Mouse (Mus musculus) heart, adult 8-10 months (tissue): Measurements from ENCODE around the gene Ly86. TPM values are rescaled to one million over a fixed set of nuclear protein-coding genes. Genes with fewer than 3 reads are reported as not detected.
A peak's percentile ranks its signal among the peaks of the same experiment; 100 is the strongest.

Experiments
- DNase-seq: peaks from one replicate; pipeline ENCODE4 v3.0.0; 2022; ENCODE audit warnings: low spot score
- total RNA-seq, 4 experiments: library from RNA; stranded (reverse); gene quantifications; 2 replicates each; pipeline ENCODE4 v1.2.4; 2022

Gene Ly86
- total RNA-seq = 1 to 10 TPM; 1.2 to 1.7 (median 1.4) TPM

DNA sequence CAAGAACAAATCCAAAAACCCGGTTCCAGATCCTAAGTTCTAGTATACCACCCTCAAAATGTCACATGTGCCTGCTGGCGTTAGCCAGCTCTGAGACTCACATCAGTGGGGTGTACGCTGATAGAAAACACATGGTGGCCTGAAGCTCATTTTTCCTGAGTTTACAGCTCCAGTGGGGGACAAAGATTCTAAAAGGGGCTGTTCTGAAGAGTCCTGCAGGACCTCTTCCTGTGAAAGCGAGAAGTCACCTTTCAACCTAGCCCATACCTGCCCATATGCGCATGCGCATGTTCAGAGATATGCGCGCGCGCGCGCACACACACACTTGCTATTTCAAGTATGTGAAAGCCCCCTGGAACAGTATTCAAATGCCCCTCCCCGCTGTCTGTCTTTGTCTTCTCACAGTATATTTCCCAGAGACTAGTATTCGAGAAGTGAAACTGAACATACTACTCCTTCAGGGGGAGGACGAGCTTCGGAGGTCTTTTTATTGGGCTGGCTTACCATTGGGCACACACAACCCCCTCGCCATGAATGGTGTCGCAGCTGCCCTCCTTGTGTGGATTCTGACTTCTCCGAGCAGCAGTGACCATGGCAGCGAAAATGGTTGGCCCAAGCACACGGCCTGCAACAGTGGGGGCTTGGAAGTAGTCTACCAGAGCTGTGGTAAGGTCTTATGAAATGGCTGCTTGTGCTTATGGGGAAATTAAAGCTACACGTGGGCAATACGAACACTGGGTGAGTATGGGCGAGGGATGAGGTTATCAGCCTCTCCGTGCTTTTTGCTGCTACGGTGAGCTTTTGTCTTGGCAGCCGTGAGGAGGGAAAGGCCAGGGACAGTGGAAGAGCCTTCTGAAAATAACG lies at the start of gene Ly86:
Gene Ly86, plus strand, starts transcription at position 300 of the 864 bp plus-strand sequence.
- DNase-seq = no peak

DNA sequence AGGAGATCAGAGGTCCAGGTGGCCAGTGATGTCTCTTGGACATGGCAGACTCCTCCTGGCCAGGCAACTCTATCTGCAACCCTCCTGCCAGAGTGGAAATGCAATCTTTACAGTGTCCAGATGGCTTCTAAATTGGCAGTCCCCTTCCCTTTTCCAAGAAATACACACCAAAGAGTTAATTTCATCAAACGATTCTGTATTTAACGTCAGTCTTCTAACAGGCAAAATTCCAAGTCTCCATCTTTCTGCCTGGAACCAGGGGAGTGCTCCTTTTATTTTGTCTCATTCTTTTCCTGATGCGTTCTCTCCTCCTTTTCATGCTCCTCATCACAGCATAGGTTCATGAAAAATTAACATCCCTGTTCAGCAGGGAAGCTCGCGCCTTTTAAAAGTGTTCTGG lies 47.1 kb upstream of the Ly86 start:
- no peak for DNase-seq

DNA sequence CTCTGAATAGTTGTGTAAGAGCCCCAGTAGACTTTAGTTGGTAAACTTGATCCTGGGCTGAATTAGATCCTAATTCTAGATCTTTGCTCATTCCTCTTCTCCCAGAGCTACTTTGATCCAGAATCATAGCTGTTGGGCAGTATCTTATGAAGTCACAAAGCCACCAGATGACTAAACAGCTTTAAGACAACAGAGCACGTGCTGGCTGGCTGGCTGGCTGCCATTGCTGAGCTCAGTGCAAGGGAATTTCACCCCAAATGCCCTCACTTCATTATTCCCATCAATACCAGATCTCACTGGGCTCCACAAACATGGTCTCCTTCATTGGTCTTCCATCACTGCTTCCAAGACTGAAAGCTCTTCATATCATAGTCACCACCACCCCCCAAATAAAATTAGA lies 46.2 kb upstream of the Ly86 start:
- DNase-seq = no peak

DNA sequence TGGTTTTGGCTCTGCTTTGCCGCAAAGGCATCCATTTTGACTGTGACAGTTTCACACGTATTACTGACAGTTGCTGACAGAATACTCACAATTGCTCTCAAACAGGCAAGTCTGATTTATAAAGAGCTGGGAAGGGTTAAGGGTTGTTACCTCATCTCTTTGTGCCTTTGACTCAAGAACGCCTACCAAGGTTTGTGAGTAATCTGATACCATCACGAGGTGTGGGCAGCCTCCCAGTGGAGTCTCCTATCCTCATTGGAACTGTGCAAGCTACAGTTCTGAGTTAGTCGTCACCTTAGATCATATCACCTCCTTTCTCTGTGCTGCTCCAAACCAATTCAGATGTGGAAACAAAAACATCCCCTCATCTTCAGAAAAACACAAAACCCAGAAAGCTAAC lies 42.1 kb upstream of the Ly86 start:
- no peak for DNase-seq

DNA sequence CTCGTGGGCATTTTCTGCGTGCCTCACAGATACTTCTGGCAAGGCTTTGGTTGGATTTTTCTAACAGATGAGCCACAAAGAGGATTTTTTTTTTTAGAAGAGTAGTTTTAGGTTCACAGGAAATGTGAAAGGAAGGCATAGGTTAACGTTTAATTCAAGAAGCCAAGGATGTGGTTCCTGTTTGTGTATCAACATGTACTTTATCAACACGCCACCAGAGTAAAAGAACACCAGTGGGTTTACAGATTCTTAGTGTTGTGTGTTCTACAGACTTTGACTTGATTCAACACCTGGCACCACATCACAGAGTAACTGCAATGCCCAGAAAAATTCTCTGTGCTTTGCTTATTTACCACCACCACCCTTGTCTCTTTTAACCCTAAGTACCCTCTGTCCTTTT lies 37.0 kb upstream of the Ly86 start:
- no peak for DNase-seq

DNA sequence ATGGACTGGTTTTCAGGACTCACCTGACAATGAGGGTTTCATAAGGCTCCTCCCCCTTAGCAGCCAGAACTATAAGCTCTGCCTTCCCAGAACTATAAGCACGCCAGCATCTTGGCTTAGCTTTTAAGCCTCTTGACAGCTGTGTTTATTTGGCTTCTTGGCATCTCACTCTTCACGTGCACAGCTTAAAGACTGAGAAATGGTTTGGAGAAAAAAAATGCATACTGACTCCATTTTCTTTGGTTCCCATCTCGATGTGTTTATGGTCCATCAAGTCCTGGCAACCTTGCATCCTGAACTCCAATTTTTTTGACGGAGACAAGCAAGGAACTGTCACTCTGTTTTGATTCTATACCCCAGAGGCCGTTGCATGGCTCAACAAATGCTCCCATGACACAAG lies 35.7 kb upstream of the Ly86 start:
- DNase-seq = no peak

DNA sequence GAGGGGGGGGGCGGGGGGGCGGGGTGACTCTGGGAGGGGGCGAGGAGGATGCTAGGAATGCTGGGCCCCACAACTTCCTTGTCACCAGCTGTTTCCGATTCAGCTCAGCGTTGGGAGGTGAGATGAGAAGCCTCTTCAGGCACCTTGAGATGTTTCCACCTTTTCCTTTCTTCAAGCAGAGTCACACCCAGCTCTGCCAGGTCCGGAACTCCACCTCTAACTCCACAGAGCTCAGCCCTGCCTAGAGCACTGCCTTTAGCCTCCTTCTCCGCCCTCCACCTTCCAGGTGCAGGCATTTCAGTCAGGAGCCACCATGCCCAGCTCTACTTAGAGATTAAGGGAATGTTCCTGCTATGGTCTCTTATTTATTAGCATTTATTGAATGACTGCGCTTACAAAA lies 34.7 kb upstream of the Ly86 start:
- no peak for DNase-seq

DNA sequence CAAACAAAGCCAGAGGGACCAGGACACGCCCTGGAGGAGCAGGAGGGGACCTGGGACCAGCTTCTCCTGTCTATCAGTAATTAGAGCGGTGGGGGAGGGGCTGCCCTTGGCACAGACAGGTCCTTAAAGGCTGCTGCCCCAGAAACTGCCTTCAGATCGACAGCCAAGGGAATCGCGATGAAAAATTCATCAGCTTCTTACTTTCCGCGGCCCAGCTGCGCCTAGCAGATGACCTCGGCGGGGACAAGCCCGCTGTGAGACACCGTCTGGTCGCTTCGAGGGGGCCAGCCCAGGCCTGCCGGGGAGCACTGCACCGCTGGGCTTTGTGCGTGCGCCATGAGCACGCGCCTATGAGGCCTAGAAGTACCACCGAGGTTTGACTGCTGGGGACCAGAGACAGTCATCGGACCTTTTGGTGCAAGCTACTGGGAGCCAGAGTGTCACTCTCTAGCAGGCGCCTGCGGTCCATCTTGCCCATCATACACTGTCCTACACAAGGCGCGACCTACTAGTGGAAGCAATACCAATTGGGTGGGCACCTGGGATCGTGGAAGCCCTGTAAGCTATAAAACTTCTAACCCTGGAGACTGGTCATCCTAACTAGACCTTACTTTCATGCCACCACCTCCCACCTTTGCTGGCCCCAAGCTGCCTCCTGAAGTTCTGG lies 33.3 kb upstream of the Ly86 start:
- DNase-seq = no peak

DNA sequence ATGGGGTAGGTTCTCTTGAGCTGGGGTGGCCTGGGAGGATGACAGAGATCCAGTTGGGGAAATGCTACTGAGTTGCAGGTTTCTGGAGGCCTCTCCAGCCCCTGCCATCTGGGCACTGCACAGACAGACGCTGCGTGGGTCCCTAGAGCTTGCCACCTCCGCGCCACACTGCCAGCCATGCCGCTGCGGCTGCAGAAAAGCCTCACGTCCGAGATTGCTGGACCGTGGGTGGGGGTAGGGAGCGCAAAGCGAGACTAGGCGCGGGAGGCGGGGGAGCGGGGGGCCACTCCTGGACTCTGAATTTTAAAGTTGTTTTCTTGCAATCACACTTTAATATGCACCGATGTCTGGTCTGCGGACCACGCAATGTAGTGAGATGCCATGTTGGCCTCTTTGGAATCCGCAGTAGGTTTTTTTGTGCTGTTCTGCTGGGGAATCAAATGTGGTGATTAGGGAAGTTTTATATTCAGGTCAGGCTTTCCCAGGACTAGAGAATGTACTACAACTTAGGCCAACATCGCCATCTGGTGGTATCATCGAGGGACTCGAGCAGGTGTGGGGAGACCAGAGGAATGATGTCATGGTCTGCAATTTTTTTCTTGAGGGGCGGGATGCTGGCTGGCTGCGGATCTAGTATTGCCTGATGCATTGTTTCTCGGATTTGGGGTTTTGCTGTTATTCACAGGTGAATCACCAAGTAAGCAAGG lies 32.6 kb upstream of the Ly86 start:
- DNase-seq = peak; percentile 91

DNA sequence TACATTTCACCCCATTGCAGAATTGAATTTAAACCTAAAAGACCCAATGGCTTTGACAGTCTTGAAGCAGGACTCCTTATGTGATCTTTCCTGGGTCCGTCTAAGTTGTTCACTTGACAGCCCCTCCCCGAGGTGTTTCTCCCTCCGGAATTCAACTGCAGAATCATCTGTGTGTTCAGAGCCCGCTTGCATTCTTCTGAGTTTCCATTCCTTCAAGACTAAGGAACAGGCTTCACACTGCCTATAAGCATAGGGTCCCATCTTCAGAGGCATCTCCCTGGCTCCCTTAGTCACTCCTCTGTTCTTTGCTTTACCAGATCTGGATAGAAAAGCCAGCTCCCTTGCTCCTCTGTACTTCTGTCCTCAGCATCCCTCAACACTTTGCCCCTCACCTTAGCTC lies 32.1 kb upstream of the Ly86 start:
- no peak for DNase-seq

DNA sequence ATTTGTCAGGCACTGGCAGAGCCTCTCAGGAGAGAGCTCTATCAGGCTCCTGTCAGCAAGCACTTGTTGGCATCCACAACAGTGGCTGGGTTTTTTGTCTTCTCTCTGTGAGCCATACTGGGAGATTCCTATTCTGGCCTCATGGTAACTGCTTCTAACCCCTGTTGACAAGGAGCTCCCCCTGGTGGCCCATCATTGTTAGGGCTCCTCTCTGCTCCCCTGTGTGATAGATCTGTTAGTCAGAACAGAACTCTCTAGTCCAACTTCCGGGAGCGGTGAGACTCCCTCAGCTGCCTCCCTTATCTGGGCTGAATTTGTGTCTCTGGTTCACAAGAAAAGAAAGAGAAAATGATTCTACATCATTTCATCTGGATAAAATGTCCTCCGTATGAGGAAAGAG lies 19.5 kb upstream of the Ly86 start:
- peak; percentile 58 for DNase-seq

DNA sequence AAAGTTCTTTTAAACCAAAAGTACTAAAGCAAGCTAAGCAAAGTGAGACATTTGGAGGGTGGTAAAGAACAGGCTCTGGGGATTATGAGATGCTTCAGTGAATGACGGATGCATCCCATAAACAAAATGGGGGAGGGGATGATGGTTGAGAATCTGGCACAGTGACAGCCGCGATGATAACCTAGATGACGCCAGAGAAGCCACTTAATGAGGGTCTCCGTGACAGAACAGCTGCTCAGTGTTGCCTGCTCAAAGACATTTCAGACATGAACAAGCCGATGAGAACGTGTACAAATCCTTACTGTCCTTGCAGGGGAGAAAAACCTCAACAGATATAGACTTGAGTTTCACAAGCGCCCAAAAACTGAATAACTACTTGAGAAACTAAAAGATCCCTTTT lies 15.3 kb upstream of the Ly86 start:
- no peak for DNase-seq

DNA sequence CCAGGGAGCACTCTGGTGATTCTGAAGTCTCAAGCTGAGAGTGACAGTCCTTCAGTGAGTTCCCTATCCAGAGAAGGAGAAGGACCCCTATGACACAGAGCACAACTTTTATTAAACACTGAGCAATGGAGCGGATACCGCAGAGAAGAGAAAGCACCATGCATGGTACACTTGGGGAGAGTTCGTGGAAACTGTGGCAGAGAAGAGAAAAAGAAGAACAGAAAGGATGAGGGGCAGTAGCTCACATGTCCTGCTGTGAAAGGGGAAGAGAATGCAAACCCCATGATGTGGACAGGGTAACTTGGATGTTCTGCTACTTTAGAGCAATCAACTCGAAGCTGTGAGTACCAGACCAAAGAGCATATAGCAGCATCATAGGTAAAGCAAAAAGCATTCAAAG lies 14.0 kb upstream of the Ly86 start:
- no peak for DNase-seq

DNA sequence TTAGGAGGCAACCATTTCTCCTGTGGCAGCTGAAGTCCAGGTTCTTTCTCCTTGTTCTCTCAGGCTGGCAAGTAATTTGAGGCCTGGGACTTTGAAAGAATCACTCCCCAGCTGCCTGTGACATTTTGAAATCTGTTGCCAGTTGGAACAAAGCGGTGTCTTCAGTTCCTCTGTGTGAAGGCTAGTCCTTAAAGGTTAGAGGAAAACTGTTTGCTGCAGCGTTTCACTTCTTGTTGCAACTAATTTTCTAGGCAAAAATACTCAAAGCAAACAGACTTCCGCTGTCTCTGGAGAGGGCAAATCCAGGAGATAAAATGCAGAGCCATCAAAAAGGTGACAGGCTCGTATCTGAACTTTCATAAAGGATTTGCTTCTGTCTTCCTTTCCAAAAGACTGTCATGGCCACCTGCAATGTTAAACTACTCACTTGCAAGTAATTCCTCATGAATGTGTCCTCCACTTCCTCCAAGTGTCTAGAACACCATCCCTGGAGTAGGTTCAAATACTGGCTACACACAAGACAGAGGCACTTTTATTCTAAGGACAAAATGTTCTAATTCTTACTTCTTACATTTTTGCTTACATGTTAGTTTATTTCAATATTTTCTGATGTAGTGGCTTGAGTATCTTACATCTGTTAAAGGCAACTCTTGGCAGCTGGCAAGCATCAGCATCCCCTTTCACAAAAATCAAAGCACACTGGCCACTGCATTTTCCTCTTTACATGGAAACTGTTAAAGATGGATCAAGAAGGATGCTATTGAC lies 12.0 kb upstream of the Ly86 start:
- peak; percentile 14 for DNase-seq

DNA sequence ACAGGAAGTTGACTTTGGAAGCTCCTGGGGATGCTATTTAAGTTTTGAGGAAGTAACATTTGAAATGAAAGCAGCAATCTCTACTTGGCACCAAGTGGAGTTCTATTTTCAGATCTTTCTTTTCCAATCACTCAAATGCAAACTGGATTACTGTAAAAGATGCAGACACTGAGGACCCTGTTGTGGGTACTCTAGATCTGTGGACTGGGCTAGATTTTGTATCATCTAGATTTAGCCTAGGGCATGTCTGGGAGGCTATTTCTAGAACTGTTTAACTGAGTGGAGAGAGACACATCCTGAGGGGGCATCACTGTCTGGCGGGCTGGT lies 11.5 kb upstream of the Ly86 start:
- peak; percentile 11 for DNase-seq

DNA sequence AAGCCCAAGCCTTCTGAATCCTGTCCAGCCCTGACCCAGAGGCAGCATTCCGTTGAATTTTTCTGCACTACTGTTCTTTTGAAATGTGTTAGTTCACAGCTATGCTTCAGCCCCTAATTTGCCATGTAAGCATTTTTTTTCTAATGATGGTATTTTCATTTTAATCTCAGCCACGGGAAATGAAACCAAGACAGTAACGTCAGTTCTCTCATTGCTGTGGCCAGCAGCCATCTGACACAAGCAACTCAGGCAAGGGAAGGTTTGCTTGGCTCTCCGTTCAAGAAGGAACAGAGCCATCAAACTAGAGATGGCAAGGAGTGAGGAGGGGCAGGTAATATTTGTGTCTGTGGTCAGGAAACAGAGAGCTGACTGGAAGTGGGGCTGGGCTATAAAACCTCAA lies 7.7 kb upstream of the Ly86 start:
- peak; percentile 36 for DNase-seq

DNA sequence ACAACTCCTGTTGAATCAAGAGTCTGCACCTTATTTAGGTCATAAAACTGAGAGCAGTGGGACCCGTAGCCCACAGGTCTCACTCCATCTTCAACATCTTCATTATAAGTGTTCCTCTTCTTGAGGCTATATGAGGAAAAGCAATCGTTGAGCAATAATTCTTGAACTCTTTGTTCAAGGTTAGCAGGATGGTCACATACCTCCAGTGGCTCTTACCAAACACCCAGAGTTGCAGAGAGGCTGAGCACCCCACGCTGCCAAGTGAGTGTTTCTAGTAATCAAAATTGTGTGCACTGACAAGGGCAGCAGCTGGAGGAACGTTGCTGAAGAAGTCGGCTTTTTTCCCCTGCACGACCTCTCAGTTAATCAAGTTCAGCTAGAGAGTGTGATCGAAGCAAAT lies 7.1 kb upstream of the Ly86 start:
- DNase-seq = no peak

DNA sequence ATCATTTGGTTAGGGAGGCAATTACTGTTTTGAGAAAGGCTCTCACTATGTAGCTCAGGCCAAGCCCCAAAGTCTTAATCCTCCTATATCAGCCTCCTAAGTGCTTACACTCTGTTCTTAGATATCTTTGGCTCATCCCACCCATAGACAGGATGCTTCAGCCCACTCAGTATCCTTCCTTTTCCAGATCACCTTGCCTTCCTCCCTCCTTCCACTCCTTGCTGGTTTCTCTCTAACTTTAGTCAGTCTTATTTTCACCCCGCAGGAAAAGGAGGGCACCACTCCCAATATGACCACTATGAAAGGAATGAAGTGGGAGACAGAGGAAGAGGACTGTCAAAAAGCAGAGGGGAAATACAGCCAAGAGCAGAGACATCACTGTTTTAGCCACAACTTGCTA lies 2.2 kb upstream of the Ly86 start:
- DNase-seq = no peak

DNA sequence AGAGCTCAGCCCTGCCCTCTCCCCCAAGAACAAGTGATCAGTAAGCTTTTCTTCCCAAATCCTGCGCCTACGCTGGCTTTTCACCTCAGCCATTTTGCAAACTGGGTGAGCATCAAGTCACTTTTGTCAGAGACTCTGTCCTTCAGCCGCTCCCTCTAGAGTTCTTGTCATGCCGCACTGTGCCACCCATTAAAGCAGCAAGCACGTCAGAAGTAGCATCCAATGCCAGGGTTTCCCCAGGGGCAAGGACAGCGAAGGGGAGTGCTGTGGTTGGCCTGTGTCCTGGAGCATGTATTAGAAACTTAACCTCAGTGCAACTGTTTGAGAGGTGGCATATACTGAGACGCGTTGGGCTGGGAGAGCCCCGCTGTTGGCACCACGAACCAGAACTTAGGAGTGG lies 815 bp downstream of the Ly86 start:
- no peak for DNase-seq

DNA sequence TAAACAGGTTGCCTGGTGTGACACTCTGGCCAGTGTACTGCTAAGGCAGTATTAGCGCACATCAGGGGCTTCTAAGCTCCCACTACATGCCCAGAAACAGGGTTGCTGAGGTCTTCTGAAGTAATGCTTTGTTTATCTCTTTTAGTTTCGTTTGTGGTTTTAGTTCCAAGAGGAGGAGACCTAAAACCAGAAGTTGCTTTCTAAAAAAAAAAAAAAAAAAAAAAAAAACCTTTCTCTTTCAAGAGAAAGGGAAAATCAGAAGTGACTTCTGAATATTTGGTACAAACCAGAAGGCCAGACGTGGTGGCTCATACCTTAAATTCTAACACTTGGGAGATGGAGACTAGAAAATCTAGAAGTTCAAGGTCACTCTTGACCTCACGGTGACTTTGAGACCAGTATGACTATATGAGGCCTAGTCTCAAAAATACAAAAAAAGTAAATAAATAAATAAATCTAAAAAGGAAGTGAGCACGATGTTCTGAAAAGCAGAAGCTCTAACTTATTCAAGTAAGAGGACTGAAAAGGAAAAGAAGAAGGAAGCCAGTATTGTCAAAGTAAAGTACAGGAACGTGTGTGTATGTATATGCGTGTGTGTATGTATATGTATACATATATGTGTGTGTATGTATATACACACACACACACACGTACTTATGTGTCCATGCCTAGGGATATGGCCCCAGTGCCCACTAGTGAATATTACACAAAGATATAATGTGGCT lies 3.0 kb downstream of the Ly86 start:
- no peak for DNase-seq

DNA sequence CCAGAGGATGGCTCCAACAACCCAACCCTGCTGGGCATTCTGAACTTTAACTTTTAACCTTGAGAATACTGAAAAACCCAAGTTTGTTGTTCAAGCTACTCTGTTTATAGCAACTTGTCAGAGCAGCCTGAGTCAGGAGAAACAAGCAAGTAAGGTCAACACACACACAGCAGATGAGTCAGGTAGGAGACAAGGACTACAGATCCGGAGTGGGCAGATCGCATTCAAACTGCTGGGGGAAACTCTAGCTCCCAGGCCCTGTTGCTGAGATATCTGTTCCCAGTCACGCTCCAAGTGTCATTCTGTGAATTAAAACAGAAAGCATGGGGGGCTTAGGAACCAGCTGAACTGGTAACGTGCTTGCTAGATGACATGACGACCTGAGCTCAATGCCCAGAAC lies 4.0 kb downstream of the Ly86 start:
- DNase-seq = no peak
